Mouse (Mus musculus): Measurements from ENCODE around the gene Mybphl. TPM values are rescaled to one million over a fixed set of nuclear protein-coding genes. Genes with fewer than 3 reads are reported as not detected.

The Mybphl gene
- polyA plus RNA-seq, 1 experiment from 2014 or later: not detected

DNA sequence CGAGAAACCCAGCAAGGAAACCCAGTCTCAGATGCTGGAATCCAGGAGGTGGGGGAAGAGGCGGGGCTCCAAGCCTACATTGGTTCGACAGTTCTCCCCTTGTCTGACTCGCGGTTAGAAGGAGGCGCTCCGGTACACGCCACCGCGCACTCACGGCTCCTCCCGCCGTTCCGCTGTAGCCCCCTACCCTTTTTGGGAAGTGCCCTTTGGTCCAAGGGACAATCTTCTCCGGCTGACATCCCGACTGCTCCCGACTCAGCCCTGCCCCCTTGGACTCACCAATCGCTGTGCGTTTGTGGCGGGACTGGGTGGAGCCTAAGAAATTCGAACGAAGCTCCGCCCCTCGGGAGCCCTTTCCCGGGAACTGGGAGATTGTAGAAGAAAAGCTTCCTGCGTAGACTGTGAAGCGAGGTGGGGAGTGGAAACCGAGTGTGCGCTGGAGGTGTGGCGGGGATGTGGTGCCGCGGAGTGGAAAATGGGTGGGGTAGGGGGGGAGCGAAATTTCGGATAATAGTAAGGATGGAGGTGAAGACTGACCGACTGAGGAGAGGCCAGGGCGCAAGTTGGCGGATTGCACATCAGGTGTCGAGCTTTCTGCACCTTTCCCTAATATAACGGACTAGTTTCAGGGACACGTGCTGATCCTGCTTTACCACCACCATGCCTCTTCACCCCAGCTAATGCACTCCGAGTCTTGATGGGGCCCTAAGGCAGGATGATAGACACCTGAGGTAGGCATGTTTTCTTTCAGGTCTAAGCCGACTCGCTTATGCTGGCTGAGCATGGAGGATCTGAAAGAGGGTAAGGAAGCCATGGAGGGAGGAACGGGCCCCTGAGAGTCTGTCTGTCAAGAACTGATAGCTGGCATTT, 19.0 kb downstream of the Mybphl start, which contains the start of gene Psrc1:
Psrc1 (plus strand) TSS at position 355 of the 870 bp plus-strand sequence.
- H3K4me2 ChIP-seq (replicated peaks; ENCODE audit: low read depth): peak within 1 kb of the TSS; percentile 61
- peak within 1 kb of the TSS; percentile 53 for H3K9ac ChIP-seq (ENCODE audit: low read length)
- no peaks in the 10 kb centered on the region for H3K9me3 ChIP-seq (ENCODE audit: control insufficient read depth, low read length)
- H3K4me1 ChIP-seq (replicated peaks; ENCODE audit: control insufficient read depth, insufficient read depth): peaks cover 6% of the 10 kb centered on the region; the same call in 1 of the 2 replicates
- H3K4me3 ChIP-seq (ENCODE audit: low read depth, low read length): peak within 1 kb of the TSS; percentile 70
- H3K36me3 ChIP-seq (ENCODE audit: control insufficient read depth, insufficient read depth, low read length): 0 out of 2 replicates have a peak, but pooled peaks cover 2% of the 10 kb centered on the region
- H3K27me3 ChIP-seq (ENCODE audit: control insufficient read depth, insufficient read depth, low read length): no peaks in the 10 kb centered on the region
- 0 out of 2 replicates have a peak within 1 kb of the TSS, but pooled peaks have one; percentile 40 for H3K27ac ChIP-seq (replicated peaks)
- TF ChIP-seq EP300 (optimal IDR thresholded peaks at IDR 0.05) (no peak), CTCF (IDR thresholded peaks at IDR 0.05; ENCODE audit: low read depth) (peak; percentile 11; the same call in 1 of the 2 replicates)
- ATAC-seq (ENCODE audit: low FRiP score, low TSS enrichment) (peak; percentile 90), DNase-seq (ENCODE audit: low spot score) (peak; percentile 92)
- WGBS: 2% methylated on average over 44 of the region's 44 CpGs

DNA sequence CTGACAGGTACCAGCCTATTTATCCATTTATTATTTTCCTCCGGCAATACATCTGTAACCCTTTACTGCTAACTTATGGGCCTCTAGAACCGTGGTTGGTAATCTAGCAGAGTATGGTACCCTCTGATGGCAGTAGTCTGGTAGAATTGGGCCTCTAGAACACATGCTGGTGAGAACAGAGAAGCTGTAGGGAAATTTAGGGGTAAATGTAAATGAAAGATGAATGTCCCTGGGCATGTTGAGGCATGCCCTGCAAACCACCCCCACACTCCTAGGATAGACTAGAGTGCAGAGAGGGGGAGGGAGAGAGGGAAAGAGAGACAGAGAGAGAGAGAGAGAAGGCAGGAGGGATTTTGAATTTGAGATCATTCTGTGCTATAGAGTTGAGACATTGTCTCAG, 19.7 kb downstream of the Mybphl start:
- H3K4me3 ChIP-seq (ENCODE audit: low read depth, low read length): peak overlapping the region; percentile 70; the same call in 1 of the 2 replicates
- peak overlapping the region; percentile 61 for H3K4me2 ChIP-seq (replicated peaks; ENCODE audit: low read depth)
- 20% methylated on average over 2 of the region's 2 CpGs for WGBS
- 0 out of 2 replicates have a peak, but pooled peaks cover 2% of the 10 kb centered on the region for H3K36me3 ChIP-seq (ENCODE audit: control insufficient read depth, insufficient read depth, low read length)
- no peaks in the 10 kb centered on the region for H3K27me3 ChIP-seq (ENCODE audit: control insufficient read depth, insufficient read depth, low read length)
- no peak overlapping the region for H3K27ac ChIP-seq (replicated peaks)
- 0 out of 2 replicates have a peak overlapping the region, but pooled peaks have one; percentile 53 for H3K9ac ChIP-seq (ENCODE audit: low read length)
- ATAC-seq (ENCODE audit: low FRiP score, low TSS enrichment): no peak
- no peaks in the 10 kb centered on the region for H3K9me3 ChIP-seq (ENCODE audit: control insufficient read depth, low read length)
- no peak for TF ChIP-seq EP300 (optimal IDR thresholded peaks at IDR 0.05)
- TF ChIP-seq CTCF (IDR thresholded peaks at IDR 0.05; ENCODE audit: low read depth): no peak
- peaks cover 6% of the 10 kb centered on the region; the same call in 1 of the 2 replicates for H3K4me1 ChIP-seq (replicated peaks; ENCODE audit: control insufficient read depth, insufficient read depth)
- no peak for DNase-seq (ENCODE audit: low spot score)

DNA sequence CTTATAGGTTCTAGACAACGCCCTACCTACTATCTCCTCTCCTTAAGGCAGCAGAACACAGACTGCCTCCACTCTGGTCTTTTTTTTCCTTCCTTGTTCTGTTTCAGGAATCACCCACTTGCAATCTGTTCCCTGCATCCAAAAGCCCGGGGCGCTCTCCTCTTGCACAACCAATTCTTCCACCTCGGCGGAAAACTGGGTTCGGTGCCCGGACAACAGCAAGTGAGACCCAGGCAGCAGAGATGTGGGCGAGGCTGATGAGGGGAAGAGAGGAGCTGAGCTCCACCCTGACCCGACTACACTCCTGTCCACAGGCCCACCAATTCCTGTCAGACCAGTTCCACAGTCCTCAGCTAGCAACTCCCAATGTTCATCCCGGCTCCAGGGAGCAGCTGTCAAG, 21.5 kb downstream of the Mybphl start:
- peaks cover 6% of the 10 kb centered on the region; the same call in 1 of the 2 replicates for H3K4me1 ChIP-seq (replicated peaks; ENCODE audit: control insufficient read depth, insufficient read depth)
- no peak overlapping the region for H3K9ac ChIP-seq (ENCODE audit: low read length)
- peak overlapping the region; percentile 53; the same call in 1 of the 2 replicates for H3K27ac ChIP-seq (replicated peaks)
- H3K4me3 ChIP-seq (ENCODE audit: low read depth, low read length): no peak overlapping the region
- DNase-seq (ENCODE audit: low spot score): no peak
- H3K36me3 ChIP-seq (ENCODE audit: control insufficient read depth, insufficient read depth, low read length): 0 out of 2 replicates have a peak, but pooled peaks cover 2% of the 10 kb centered on the region
- 57% methylated on average over 10 of the region's 10 CpGs for WGBS
- H3K4me2 ChIP-seq (replicated peaks; ENCODE audit: low read depth): no peak overlapping the region
- no peak for TF ChIP-seq CTCF (IDR thresholded peaks at IDR 0.05; ENCODE audit: low read depth)
- no peak for TF ChIP-seq EP300 (optimal IDR thresholded peaks at IDR 0.05)
- no peaks in the 10 kb centered on the region for H3K27me3 ChIP-seq (ENCODE audit: control insufficient read depth, insufficient read depth, low read length)
- ATAC-seq (ENCODE audit: low FRiP score, low TSS enrichment): no peak
- no peaks in the 10 kb centered on the region for H3K9me3 ChIP-seq (ENCODE audit: control insufficient read depth, low read length)

DNA sequence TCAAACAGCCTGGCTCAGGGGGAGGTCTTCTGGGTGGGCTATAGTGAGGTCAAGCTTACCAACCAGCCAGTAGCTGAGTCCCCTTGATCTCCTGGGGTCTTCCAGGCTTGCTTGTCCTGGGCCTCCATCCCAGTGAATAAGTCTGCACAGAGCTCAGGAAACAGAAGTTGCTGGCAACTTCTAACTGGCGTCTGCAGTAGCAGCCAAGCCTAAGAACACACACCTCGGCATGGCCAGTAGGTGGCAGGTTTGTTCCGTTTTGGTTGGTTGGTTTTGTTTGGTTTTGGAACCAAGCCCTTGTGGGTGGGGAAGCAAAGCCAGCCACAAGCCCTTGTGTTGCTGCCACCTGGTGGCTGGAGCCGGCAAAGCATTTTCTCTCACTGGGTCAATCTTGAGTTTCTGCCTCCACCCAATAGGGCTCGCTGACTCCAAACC, 24.4 kb downstream of the Mybphl start:
- Histone ChIP-seq H3K9ac (ENCODE audit: low read length) (no peak overlapping the region), H3K4me1 (replicated peaks; ENCODE audit: control insufficient read depth, insufficient read depth) (peaks cover 4% of the 10 kb centered on the region; the same call in 1 of the 2 replicates)

DNA sequence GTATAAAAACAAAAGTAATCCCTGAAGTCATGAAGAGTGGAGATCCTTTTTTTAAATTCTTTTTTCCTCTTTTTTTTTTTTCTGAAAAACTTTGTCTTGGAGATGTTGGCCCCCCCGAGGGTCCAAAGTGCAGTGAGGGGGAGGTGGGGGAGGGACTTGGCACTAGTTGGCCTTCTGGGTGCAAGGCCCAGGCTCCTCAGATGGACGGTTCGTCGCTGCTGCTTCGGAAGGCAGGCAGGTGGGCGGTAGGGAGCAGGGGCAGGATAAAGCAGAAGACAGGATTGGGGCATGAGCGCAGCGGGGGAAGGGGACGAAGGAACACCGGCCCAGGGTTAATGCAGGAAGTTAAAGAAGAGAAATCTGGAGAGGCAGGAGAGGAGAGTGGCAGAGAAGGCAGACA, 27.6 kb downstream of the Mybphl start:
- no peak overlapping the region for H3K27ac ChIP-seq (replicated peaks)
- no peak for TF ChIP-seq CTCF (IDR thresholded peaks at IDR 0.05; ENCODE audit: low read depth)
- TF ChIP-seq EP300 (optimal IDR thresholded peaks at IDR 0.05): no peak
- H3K36me3 ChIP-seq (ENCODE audit: control insufficient read depth, insufficient read depth, low read length): no peaks in the 10 kb centered on the region; the same call in 1 of the 2 replicates
- 25% methylated on average over 10 of the region's 10 CpGs for WGBS
- DNase-seq (ENCODE audit: low spot score): no peak
- H3K9me3 ChIP-seq (ENCODE audit: control insufficient read depth, low read length): no peaks in the 10 kb centered on the region
- no peaks in the 10 kb centered on the region for H3K27me3 ChIP-seq (ENCODE audit: control insufficient read depth, insufficient read depth, low read length)
- H3K4me2 ChIP-seq (replicated peaks; ENCODE audit: low read depth): peak overlapping the region; percentile 14; the same call in 1 of the 2 replicates
- no peaks in the 10 kb centered on the region; the same call in 1 of the 2 replicates for H3K4me1 ChIP-seq (replicated peaks; ENCODE audit: control insufficient read depth, insufficient read depth)
- no peak overlapping the region for H3K4me3 ChIP-seq (ENCODE audit: low read depth, low read length)
- H3K9ac ChIP-seq (ENCODE audit: low read length): no peak overlapping the region
- ATAC-seq (ENCODE audit: low FRiP score, low TSS enrichment): no peak

More for the DNA sequence above, 24.4 kb downstream of the Mybphl start:
- WGBS: 2% methylated on average over 5 of the region's 5 CpGs
- H3K36me3 ChIP-seq (ENCODE audit: control insufficient read depth, insufficient read depth, low read length): peaks cover 2% of the 10 kb centered on the region; the same call in 1 of the 2 replicates
- no peak overlapping the region for H3K4me3 ChIP-seq (ENCODE audit: low read depth, low read length)
- H3K4me2 ChIP-seq (replicated peaks; ENCODE audit: low read depth): 0 out of 2 replicates have a peak overlapping the region, but pooled peaks have one; percentile 14
- ATAC-seq (ENCODE audit: low FRiP score, low TSS enrichment): peak; percentile 89
- H3K27me3 ChIP-seq (ENCODE audit: control insufficient read depth, insufficient read depth, low read length): no peaks in the 10 kb centered on the region
- DNase-seq (ENCODE audit: low spot score): peak; percentile 98
- peak; percentile 99 for TF ChIP-seq CTCF (IDR thresholded peaks at IDR 0.05; ENCODE audit: low read depth)
- TF ChIP-seq EP300 (optimal IDR thresholded peaks at IDR 0.05): peak; percentile 20
- no peaks in the 10 kb centered on the region for H3K9me3 ChIP-seq (ENCODE audit: control insufficient read depth, low read length)
- H3K27ac ChIP-seq (replicated peaks): no peak overlapping the region

Data from stomach, postnatal 0 days (tissue).